Mouse (Mus musculus) urinary bladder, postnatal 36 days (tissue): ENCODE results near the gene Tle3.

Source experiments
- DNase-seq, 2 experiments: peaks; one replicate each; pipeline ENCODE4 v3.0.0; 2022; ENCODE audit warnings: low spot score in 2 of 2, mixed read lengths in 1 of 2

Tle3 gene

GRCm38 (mm10) chr9:61371755-61372509 lies at the start of gene Tle3:
Gene Tle3 (plus strand): TSS chr9:61372366.
- DNase-seq: peak; percentile 98 to 99

DNA sequence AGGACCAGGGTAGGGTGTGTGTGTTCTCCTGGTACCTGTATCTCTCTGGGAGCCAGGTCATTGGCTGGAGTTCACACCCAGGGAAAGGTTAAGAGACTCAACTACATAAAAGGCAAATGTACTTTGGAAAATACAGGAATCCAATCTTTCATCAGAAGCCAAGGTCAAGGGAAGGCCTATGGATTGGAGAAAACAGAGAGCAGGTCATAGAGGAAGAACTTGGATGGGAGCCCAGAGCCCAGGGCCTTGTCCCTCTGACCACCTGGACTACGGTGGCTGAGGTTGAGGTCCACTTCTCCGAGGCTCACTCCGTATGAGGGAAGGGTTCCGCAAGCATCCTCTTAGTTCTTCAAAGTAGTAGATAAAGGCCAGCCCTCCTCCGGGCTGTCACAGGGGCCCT lies 48.9 kb upstream of the Tle3 start:
- no peak for DNase-seq

DNA sequence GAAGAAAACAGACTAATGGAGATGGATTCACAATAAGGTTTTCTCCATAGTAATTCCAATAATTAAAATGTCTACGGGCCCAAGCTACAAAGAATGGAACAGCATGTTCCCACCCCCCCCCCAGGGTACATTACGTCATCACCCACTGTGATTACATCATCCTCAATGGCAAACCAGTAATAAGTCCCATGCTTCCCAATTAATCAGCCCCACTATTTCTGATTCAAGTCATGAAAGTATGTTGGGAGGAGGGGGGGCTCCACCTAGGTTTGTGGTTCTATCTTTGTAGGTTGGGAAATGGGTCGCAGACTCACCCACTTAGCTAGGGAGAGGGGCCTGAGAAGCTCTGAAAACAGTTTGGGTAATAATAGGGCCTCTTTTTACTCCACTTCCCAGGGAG lies 48.3 kb upstream of the Tle3 start:
- DNase-seq: no peak

DNA sequence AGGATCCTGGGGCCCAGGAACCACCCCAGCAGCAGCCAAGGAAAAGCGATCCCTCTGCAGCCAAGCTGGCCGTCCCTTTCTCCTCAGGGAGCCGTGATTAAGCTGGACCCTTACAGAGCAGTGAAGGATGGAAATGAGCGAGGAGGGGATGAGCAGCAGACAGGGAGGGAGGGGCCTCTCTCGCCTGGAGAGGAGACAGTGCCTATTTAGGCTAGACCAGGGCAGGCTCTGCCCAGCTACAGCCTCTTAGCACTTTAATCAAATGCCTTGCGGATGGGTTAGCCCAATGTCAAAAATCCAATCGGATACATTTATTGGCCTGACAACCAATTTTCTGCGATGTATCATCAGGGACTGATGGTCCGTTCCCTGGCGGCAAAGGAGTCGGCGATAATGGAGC lies 47.8 kb upstream of the Tle3 start:
- no peak for DNase-seq

DNA sequence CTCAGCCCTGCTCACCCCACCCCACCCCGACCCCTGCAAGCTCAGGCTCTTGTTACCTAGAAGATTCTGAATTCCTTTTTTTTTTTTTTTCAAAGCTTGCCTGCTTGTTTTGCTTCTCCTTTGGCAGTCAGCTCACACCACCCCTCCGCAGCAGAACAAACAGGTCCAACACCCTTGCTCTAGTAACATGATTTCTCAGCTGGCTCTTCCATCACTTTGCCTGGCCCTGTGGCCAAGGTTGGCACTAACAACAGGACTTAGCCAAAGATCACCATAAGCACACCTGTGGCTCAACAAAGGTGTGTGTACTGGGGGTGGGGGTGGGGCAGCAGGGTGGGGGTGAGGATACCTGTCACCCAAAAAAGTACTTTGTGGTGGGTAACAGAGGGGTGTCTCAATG lies 47.2 kb upstream of the Tle3 start:
- DNase-seq: no peak

- DNase-seq: peak in 1 of 2 experiments; percentile 41
These were observed 46.2 kb upstream of the Tle3 start for GRCm38 (mm10) chr9:61325931-61326351.

DNA sequence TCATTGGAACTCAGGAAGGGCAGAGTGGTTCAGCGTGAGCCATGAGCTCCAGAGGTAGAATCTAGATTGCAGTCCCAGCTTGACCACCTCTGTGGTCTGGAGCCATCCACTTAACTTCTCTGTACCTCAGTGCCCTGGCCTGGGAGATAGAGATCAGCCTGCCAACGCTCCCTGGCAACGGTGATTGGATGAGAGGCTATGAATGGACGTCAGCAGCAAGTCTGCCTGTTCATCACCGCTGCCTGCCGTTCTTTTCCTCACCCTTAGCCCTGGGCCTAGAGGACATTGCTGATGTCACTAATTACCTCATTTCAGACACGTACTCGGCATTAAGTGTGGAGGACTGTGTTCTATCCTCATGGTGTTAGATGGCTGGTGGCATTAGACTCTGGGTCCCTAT lies 45.2 kb upstream of the Tle3 start:
- DNase-seq: no peak

- DNase-seq: no peak
These were observed 44.0 kb upstream of the Tle3 start for GRCm38 (mm10) chr9:61328173-61328572.

DNA sequence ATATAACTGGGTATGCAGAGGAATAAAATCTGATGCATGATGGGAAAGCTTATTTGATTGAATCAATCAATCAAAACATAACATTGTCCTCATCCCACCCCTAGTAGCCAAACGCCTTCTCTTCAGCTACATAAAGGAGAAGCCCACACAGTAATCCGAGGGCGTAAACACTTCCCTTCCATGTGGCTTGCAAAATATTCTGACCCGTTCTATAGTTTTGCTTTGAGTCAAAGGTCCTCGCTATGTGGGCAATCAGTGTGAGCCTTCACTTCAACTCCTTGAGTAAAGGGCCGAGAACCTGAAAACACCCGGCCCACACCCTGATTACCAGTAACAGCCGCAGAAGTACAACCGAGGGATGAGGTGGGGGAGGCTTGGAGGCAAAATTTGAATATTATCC lies 41.4 kb upstream of the Tle3 start:
- DNase-seq: no peak

- no peak for DNase-seq
These were observed 39.8 kb upstream of the Tle3 start for GRCm38 (mm10) chr9:61332226-61332936.

GRCm38 (mm10) chr9:61336179-61336578 lies 36.0 kb upstream of the Tle3 start:
- DNase-seq: no peak

GRCm38 (mm10) chr9:61336591-61337587 lies 35.3 kb upstream of the Tle3 start:
- peak; percentile 48 to 85 for DNase-seq

GRCm38 (mm10) chr9:61337665-61338064 lies 34.5 kb upstream of the Tle3 start:
- no peak for DNase-seq

GRCm38 (mm10) chr9:61339311-61339710 lies 32.9 kb upstream of the Tle3 start:
- DNase-seq: no peak

GRCm38 (mm10) chr9:61340333-61340732 lies 31.8 kb upstream of the Tle3 start:
- no peak for DNase-seq

GRCm38 (mm10) chr9:61342297-61342696 lies 29.9 kb upstream of the Tle3 start:
- no peak for DNase-seq

GRCm38 (mm10) chr9:61344684-61345083 lies 27.5 kb upstream of the Tle3 start:
- DNase-seq: no peak

- DNase-seq: no peak
These were observed 25.2 kb upstream of the Tle3 start for GRCm38 (mm10) chr9:61347011-61347410.

DNA sequence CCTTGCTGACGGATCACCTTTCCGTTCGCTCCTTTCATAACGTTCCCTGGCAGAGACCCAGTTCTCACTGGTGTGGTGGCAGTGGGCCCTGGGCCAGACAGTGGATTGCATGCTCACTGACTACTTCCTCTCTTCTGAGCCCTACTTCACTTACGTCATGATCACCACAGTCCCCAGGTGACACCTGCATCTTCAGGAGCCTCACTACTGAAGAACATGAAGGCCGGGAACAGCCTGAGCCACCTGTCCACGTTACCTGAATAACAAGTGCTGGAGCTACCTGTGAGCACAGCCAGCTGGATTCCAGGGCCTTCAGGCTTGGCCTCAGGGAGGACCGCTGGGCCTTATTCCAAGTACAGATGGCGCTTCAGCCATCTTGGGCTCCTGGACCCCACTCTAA lies 24.1 kb upstream of the Tle3 start:
- no peak for DNase-seq

DNA sequence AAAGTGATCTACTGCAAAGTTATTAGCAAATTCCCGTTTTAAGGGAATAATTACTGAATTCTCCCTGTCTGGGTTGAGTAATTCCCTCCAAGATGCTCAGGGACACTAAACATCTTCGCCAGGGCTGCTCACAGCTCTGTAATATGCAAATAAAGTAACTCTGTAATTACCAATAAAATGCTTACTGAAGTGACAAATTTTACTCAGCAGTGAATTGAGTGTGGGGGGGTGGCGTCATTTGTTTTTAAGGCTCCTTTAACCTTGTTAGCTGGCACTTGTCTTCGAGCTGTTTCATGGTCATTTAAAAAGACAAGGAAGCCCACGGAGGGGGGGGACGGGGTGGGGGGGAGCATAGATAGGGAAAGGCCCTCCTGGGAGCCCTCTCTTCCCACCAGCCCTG lies 23.6 kb upstream of the Tle3 start:
- no peak for DNase-seq

DNA sequence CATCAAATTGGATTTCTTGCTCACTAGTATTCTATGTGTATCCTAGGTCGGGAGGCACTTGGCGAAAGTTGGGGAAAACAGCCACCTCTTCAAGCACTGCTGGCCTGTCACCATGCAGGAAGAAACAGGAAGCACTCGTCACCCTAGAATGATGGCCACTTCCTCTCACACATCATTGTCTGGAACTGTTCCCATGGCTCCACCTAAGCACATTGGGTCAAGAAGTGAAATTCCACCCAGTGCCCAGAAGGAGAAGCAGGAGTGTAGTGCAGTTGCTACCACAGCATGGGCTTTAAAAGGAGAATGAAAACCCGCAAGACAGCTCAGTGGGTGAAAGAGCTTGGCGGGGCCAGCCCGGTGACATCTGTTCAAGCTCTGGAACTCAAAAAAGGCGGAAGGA lies 22.5 kb upstream of the Tle3 start:
- no peak for DNase-seq

GRCm38 (mm10) chr9:61351164-61351563 lies 21.0 kb upstream of the Tle3 start:
- no peak for DNase-seq
